17 mouse cellular contexts compared by ENCODE assay signal in genomic region chr2:135507111-135507510, GRCm38 (mm10).
DNase-seq lines count a peak whose midpoint lies in the region; ATAC-seq and TF ChIP-seq lines count a peak whose summit lies in the region.
"Had no signal": no experiment of that assay in that cellular context is flagged by ENCODE, and none has a peak within 500 bp of the region (broad histone marks: within the 10 kb centered on the region; RNA-seq: fewer than 3 reads in every experiment).

No protein-coding gene starts in this region.

- H3K36me3 ChIP-seq in forebrain, embryonic 14.5 days (ENCODE audit: control insufficient read depth, insufficient read depth, low read length), result no peaks in the 10 kb centered on the region
- H3K36me3 ChIP-seq in forebrain, embryonic 16.5 days (ENCODE audit: control insufficient read depth, insufficient read depth), result no peaks in the 10 kb centered on the region
- no peaks in the 10 kb centered on the region for H3K36me3 ChIP-seq in liver, adult 2 months (ENCODE audit: control insufficient read depth, insufficient read depth, low read length)
- H3K36me3 ChIP-seq in liver, embryonic 11.5 days (ENCODE audit: control insufficient read depth, insufficient read depth, low read length), result no peaks in the 10 kb centered on the region
- H3K36me3 ChIP-seq: embryonic facial prominence, embryonic 13.5 days; heart, embryonic 12.5 days; hindbrain, embryonic 15.5 days had no signal

- no peak overlapping the region for H3K4me2 ChIP-seq in forebrain, embryonic 14.5 days (ENCODE audit: low read length)
- no peak overlapping the region for H3K4me2 ChIP-seq in forebrain, embryonic 16.5 days (ENCODE audit: low read length)
- H3K4me2 ChIP-seq in liver, embryonic 11.5 days, result no peak overlapping the region
- H3K4me2 ChIP-seq: embryonic facial prominence, embryonic 13.5 days; forebrain, embryonic 13.5 days; heart, embryonic 12.5 days; hindbrain, embryonic 15.5 days had no signal

- H3K9me3 ChIP-seq in forebrain, embryonic 14.5 days (replicated peaks; ENCODE audit: control insufficient read depth, low read length), result no peaks in the 10 kb centered on the region
- no peaks in the 10 kb centered on the region for H3K9me3 ChIP-seq in forebrain, embryonic 16.5 days (ENCODE audit: control insufficient read depth, low read length)
- no peaks in the 10 kb centered on the region for H3K9me3 ChIP-seq in liver, embryonic 11.5 days (ENCODE audit: control insufficient read depth, low read length)
- H3K9me3 ChIP-seq: embryonic facial prominence, embryonic 13.5 days; forebrain, embryonic 13.5 days; heart, embryonic 12.5 days; hindbrain, embryonic 15.5 days had no signal

- H3K4me3 ChIP-seq in forebrain, embryonic 14.5 days (ENCODE audit: low read depth, low read length), result no peak overlapping the region
- no peak overlapping the region for H3K4me3 ChIP-seq in forebrain, embryonic 16.5 days (replicated peaks; ENCODE audit: low read length)
- no peak overlapping the region for H3K4me3 ChIP-seq in liver, adult 2 months (ENCODE audit: insufficient read depth, low read depth, low read length)
- no peak overlapping the region for H3K4me3 ChIP-seq in liver, embryonic 11.5 days (ENCODE audit: low read depth, low read length)
- H3K4me3 ChIP-seq: embryonic facial prominence, embryonic 13.5 days; forebrain, embryonic 13.5 days; heart, embryonic 12.5 days; hindbrain, embryonic 15.5 days had no signal

- TF ChIP-seq CTCF in liver, adult 2 months (IDR thresholded peaks at IDR 0.05; ENCODE audit: low read depth, low read length), result no peak

- TF ChIP-seq POLR2A in liver, adult 2 months (IDR thresholded peaks at IDR 0.05; ENCODE audit: extremely low read depth, insufficient read depth, low read length), result no peak

- H3K9ac ChIP-seq in forebrain, embryonic 14.5 days (ENCODE audit: low read length), result no peak overlapping the region
- H3K9ac ChIP-seq in forebrain, embryonic 16.5 days (replicated peaks; ENCODE audit: low read depth, low read length), result no peak overlapping the region
- no peak overlapping the region for H3K9ac ChIP-seq in liver, adult 2 months (ENCODE audit: low read depth, low read length)
- no peak overlapping the region for H3K9ac ChIP-seq in liver, embryonic 11.5 days (ENCODE audit: low read depth, low read length)
- H3K9ac ChIP-seq: embryonic facial prominence, embryonic 13.5 days; forebrain, embryonic 13.5 days; heart, embryonic 12.5 days; hindbrain, embryonic 15.5 days had no signal

- no peak overlapping the region for H3K27ac ChIP-seq in forebrain, embryonic 14.5 days (ENCODE audit: low read depth, low read length)
- H3K27ac ChIP-seq in forebrain, embryonic 16.5 days (ENCODE audit: low read length), result no peak overlapping the region
- no peak overlapping the region for H3K27ac ChIP-seq in liver, adult 2 months (replicated peaks; ENCODE audit: insufficient read depth, low read depth, low read length)
- H3K27ac ChIP-seq in liver, embryonic 11.5 days (ENCODE audit: low read depth, low read length), result no peak overlapping the region
- H3K27ac ChIP-seq: embryonic facial prominence, embryonic 13.5 days; forebrain, embryonic 13.5 days; hindbrain, embryonic 15.5 days; kidney, postnatal 0 days had no signal

- peak; percentile 18 for DNase-seq in cerebellum, adult 9-10 months
- no peak for DNase-seq in cerebellum, adult 9-11 months
- DNase-seq in forebrain, embryonic 14.5 days (ENCODE audit: low spot score), result peak; percentile 54
- peak; percentile 5 for DNase-seq in liver, adult 2 months (ENCODE audit: extremely low read depth, low read depth, low spot score)
- no peak for DNase-seq in liver, embryonic 11.5 days (ENCODE audit: low spot score)
- DNase-seq in fibroblast of lung, adult 2 months (ENCODE audit: low read depth), result peak; percentile 41
- DNase-seq in heart, adult 18-20 months, result no peak
- DNase-seq: gastrocnemius, postnatal 14 days; kidney, adult 8-10 months had no signal

- no peaks in the 10 kb centered on the region for H3K79me2 ChIP-seq in liver, adult 2 months (ENCODE audit: control insufficient read depth, insufficient read depth, low read length)

- H3K4me1 ChIP-seq in forebrain, embryonic 14.5 days (ENCODE audit: control insufficient read depth, insufficient read depth, low read length), result no peaks in the 10 kb centered on the region
- H3K4me1 ChIP-seq in forebrain, embryonic 16.5 days (replicated peaks; ENCODE audit: control insufficient read depth, insufficient read depth, low read length), result no peaks in the 10 kb centered on the region
- no peaks in the 10 kb centered on the region for H3K4me1 ChIP-seq in liver, adult 2 months (ENCODE audit: control insufficient read depth, insufficient read depth, low read length)
- H3K4me1 ChIP-seq in liver, embryonic 11.5 days (replicated peaks; ENCODE audit: control insufficient read depth, insufficient read depth, low read length), result no peaks in the 10 kb centered on the region
- H3K4me1 ChIP-seq: embryonic facial prominence, embryonic 13.5 days; forebrain, embryonic 13.5 days; heart, embryonic 12.5 days; hindbrain, embryonic 15.5 days had no signal

- no peaks in the 10 kb centered on the region for H3K27me3 ChIP-seq in forebrain, embryonic 14.5 days (replicated peaks; ENCODE audit: control insufficient read depth, insufficient read depth, low read length)
- H3K27me3 ChIP-seq in forebrain, embryonic 16.5 days (replicated peaks; ENCODE audit: control insufficient read depth, insufficient read depth, low read length), result no peaks in the 10 kb centered on the region
- H3K27me3 ChIP-seq in liver, adult 2 months (ENCODE audit: control insufficient read depth, insufficient read depth, low read length), result no peaks in the 10 kb centered on the region
- H3K27me3 ChIP-seq in liver, embryonic 11.5 days (replicated peaks; ENCODE audit: control insufficient read depth, insufficient read depth, low read length), result no peaks in the 10 kb centered on the region
- H3K27me3 ChIP-seq: embryonic facial prominence, embryonic 13.5 days; forebrain, embryonic 13.5 days; heart, embryonic 12.5 days; hindbrain, embryonic 15.5 days had no signal

- ATAC-seq in forebrain, embryonic 14.5 days, result no peak
- ATAC-seq in forebrain, embryonic 16.5 days, result no peak
- ATAC-seq in liver, embryonic 11.5 days (replicated peaks; ENCODE audit: low FRiP score), result no peak
- ATAC-seq: forebrain, embryonic 13.5 days; inflammation-experienced regulatory T-cells, adult 6 months; intestine, postnatal 0 days had no signal

- WGBS in forebrain, embryonic 14.5 days, result 38% methylated on average over 1 of the region's 1 CpGs
- 25% methylated on average over 1 of the region's 1 CpGs for WGBS in forebrain, embryonic 16.5 days
- 20% methylated on average over 1 of the region's 1 CpGs for WGBS in liver, adult 2 months
- WGBS in liver, embryonic 11.5 days, result 67% methylated on average over 1 of the region's 1 CpGs

Comparison
In these comparisons a context has a peak if more than half of its experiments do, and no peak if none do; other contexts are left out.
1. DNase-seq: peak in cerebellum, adult 9-10 months (single experiment), forebrain, embryonic 14.5 days (single experiment), liver, adult 2 months (single experiment) and fibroblast of lung, adult 2 months (single experiment); none in cerebellum, adult 9-11 months (single experiment), liver, embryonic 11.5 days (single experiment) and heart, adult 18-20 months (0 of 2).